Mouse (Mus musculus): ENCODE results near the gene Prrt1. TPM values are rescaled to one million over a fixed set of nuclear protein-coding genes. Genes with fewer than 3 reads are reported as not detected.

Prrt1 gene
- polyA plus RNA-seq, 1 experiment from 2014 or later: not detected

- 8% methylated on average over 19 of the region's 19 CpGs for WGBS
- no peaks in the 10 kb centered on the region for H3K9me3 ChIP-seq (ENCODE audit: control insufficient read depth, low read length)
- H3K4me2 ChIP-seq: peak overlapping the region; percentile 42
- H3K36me3 ChIP-seq (ENCODE audit: control insufficient read depth, insufficient read depth, low read length): no peaks in the 10 kb centered on the region
- H3K4me1 ChIP-seq (replicated peaks; ENCODE audit: control insufficient read depth, insufficient read depth, low read length): peaks cover 9% of the 10 kb centered on the region; the same call in 1 of the 2 replicates
- DNase-seq (ENCODE audit: low spot score) (no peak), ATAC-seq (replicated peaks; ENCODE audit: low FRiP score) (no peak)
- H3K27ac ChIP-seq (ENCODE audit: low read depth, low read length): no peak overlapping the region
- no peak overlapping the region for H3K4me3 ChIP-seq (ENCODE audit: low read depth, low read length)
- no peak overlapping the region for H3K9ac ChIP-seq (ENCODE audit: low read depth, low read length)
- H3K27me3 ChIP-seq (replicated peaks; ENCODE audit: control insufficient read depth, insufficient read depth, low read length): peaks cover 37% of the 10 kb centered on the region
Measured at GRCm38 (mm10) chr17:34661121-34661591, 31.8 kb downstream of the Prrt1 start.

GRCm38 (mm10) chr17:34662468-34662867, 33.1 kb downstream of the Prrt1 start:
- H3K36me3 ChIP-seq (ENCODE audit: control insufficient read depth, insufficient read depth, low read length): no peaks in the 10 kb centered on the region
- ATAC-seq (replicated peaks; ENCODE audit: low FRiP score) (no peak), DNase-seq (ENCODE audit: low spot score) (no peak)
- H3K27ac ChIP-seq (ENCODE audit: low read depth, low read length): no peak overlapping the region
- no peaks in the 10 kb centered on the region for H3K9me3 ChIP-seq (ENCODE audit: control insufficient read depth, low read length)
- peaks cover 37% of the 10 kb centered on the region for H3K27me3 ChIP-seq (replicated peaks; ENCODE audit: control insufficient read depth, insufficient read depth, low read length)
- 69% methylated on average over 1 of the region's 1 CpGs for WGBS
- no peak overlapping the region for H3K9ac ChIP-seq (ENCODE audit: low read depth, low read length)
- peaks cover 9% of the 10 kb centered on the region; the same call in 1 of the 2 replicates for H3K4me1 ChIP-seq (replicated peaks; ENCODE audit: control insufficient read depth, insufficient read depth, low read length)
- no peak overlapping the region for H3K4me3 ChIP-seq (ENCODE audit: low read depth, low read length)
- H3K4me2 ChIP-seq: no peak overlapping the region

- Histone ChIP-seq H3K9me3 (ENCODE audit: control insufficient read depth, low read length) (no peaks in the 10 kb centered on the region), H3K4me2 (no peak overlapping the region), H3K4me1 (replicated peaks; ENCODE audit: control insufficient read depth, insufficient read depth, low read length) (peaks cover 9% of the 10 kb centered on the region; the same call in 1 of the 2 replicates), H3K9ac (ENCODE audit: low read depth, low read length) (no peak overlapping the region), H3K36me3 (ENCODE audit: control insufficient read depth, insufficient read depth, low read length) (no peaks in the 10 kb centered on the region), H3K27ac (ENCODE audit: low read depth, low read length) (no peak overlapping the region), H3K4me3 (ENCODE audit: low read depth, low read length) (no peak overlapping the region), H3K27me3 (replicated peaks; ENCODE audit: control insufficient read depth, insufficient read depth, low read length) (peaks cover 37% of the 10 kb centered on the region)
- DNase-seq (ENCODE audit: low spot score) (no peak), ATAC-seq (replicated peaks; ENCODE audit: low FRiP score) (no peak)
- 77% methylated on average over 8 of the region's 8 CpGs for WGBS
Measured at GRCm38 (mm10) chr17:34662978-34663377, 33.6 kb downstream of the Prrt1 start.

- no peaks in the 10 kb centered on the region for H3K9me3 ChIP-seq (ENCODE audit: control insufficient read depth, low read length)
- peaks cover 9% of the 10 kb centered on the region; the same call in 1 of the 2 replicates for H3K4me1 ChIP-seq (replicated peaks; ENCODE audit: control insufficient read depth, insufficient read depth, low read length)
- H3K36me3 ChIP-seq (ENCODE audit: control insufficient read depth, insufficient read depth, low read length): no peaks in the 10 kb centered on the region
- 37% methylated on average over 1 of the region's 1 CpGs for WGBS
- no peak overlapping the region for H3K4me3 ChIP-seq (ENCODE audit: low read depth, low read length)
- DNase-seq (ENCODE audit: low spot score): no peak
- no peak overlapping the region for H3K27ac ChIP-seq (ENCODE audit: low read depth, low read length)
- no peak for ATAC-seq (replicated peaks; ENCODE audit: low FRiP score)
- H3K9ac ChIP-seq (ENCODE audit: low read depth, low read length): no peak overlapping the region
- H3K4me2 ChIP-seq: no peak overlapping the region
- peaks cover 37% of the 10 kb centered on the region for H3K27me3 ChIP-seq (replicated peaks; ENCODE audit: control insufficient read depth, insufficient read depth, low read length)
Measured at GRCm38 (mm10) chr17:34663558-34663957, 34.2 kb downstream of the Prrt1 start.

- WGBS: 67% methylated on average over 7 of the region's 7 CpGs
Measured at GRCm38 (mm10) chr17:34664472-34664871, 35.1 kb downstream of the Prrt1 start.

GRCm38 (mm10) chr17:34670235-34670634, 40.9 kb downstream of the Prrt1 start, which contains the start of gene Tnxb:
Tnxb (plus strand) TSS chr17:34670535.
- WGBS: 59% methylated on average over 7 of the region's 7 CpGs
- Histone ChIP-seq H3K9me3 (ENCODE audit: control insufficient read depth, low read length) (no peaks in the 10 kb centered on the region), H3K4me3 (ENCODE audit: low read depth, low read length) (peak within 1 kb of the TSS; percentile 32), H3K36me3 (ENCODE audit: control insufficient read depth, insufficient read depth, low read length) (no peaks in the 10 kb centered on the region), H3K9ac (ENCODE audit: low read depth, low read length) (no peak within 1 kb of the TSS), H3K4me1 (replicated peaks; ENCODE audit: control insufficient read depth, insufficient read depth, low read length) (no peaks in the 10 kb centered on the region; the same call in 1 of the 2 replicates), H3K27me3 (replicated peaks; ENCODE audit: control insufficient read depth, insufficient read depth, low read length) (peaks cover 54% of the 10 kb centered on the region), H3K27ac (ENCODE audit: low read depth, low read length) (no peak within 1 kb of the TSS), H3K4me2 (peak within 1 kb of the TSS; percentile 56)
- DNase-seq (ENCODE audit: low spot score) (no peak), ATAC-seq (replicated peaks; ENCODE audit: low FRiP score) (no peak)

More at GRCm38 (mm10) chr17:34664472-34664871, 35.1 kb downstream of the Prrt1 start:
- Histone ChIP-seq H3K4me2 (no peak overlapping the region), H3K27ac (ENCODE audit: low read depth, low read length) (no peak overlapping the region), H3K27me3 (replicated peaks; ENCODE audit: control insufficient read depth, insufficient read depth, low read length) (peaks cover 33% of the 10 kb centered on the region), H3K4me1 (replicated peaks; ENCODE audit: control insufficient read depth, insufficient read depth, low read length) (peaks cover 9% of the 10 kb centered on the region; the same call in 1 of the 2 replicates), H3K9ac (ENCODE audit: low read depth, low read length) (no peak overlapping the region), H3K4me3 (ENCODE audit: low read depth, low read length) (no peak overlapping the region), H3K36me3 (ENCODE audit: control insufficient read depth, insufficient read depth, low read length) (no peaks in the 10 kb centered on the region), H3K9me3 (ENCODE audit: control insufficient read depth, low read length) (no peaks in the 10 kb centered on the region)
- ATAC-seq (replicated peaks; ENCODE audit: low FRiP score) (no peak), DNase-seq (ENCODE audit: low spot score) (no peak)

- H3K27ac ChIP-seq (ENCODE audit: low read depth, low read length): no peak overlapping the region
- peak overlapping the region; percentile 32 for H3K4me3 ChIP-seq (ENCODE audit: low read depth, low read length)
- H3K9ac ChIP-seq (ENCODE audit: low read depth, low read length): no peak overlapping the region
- DNase-seq (ENCODE audit: low spot score) (no peak), ATAC-seq (replicated peaks; ENCODE audit: low FRiP score) (no peak)
- no peaks in the 10 kb centered on the region; the same call in 1 of the 2 replicates for H3K4me1 ChIP-seq (replicated peaks; ENCODE audit: control insufficient read depth, insufficient read depth, low read length)
- peaks cover 54% of the 10 kb centered on the region for H3K27me3 ChIP-seq (replicated peaks; ENCODE audit: control insufficient read depth, insufficient read depth, low read length)
- H3K4me2 ChIP-seq: peak overlapping the region; percentile 56
- 11% methylated on average over 93 of the region's 93 CpGs for WGBS
- no peaks in the 10 kb centered on the region for H3K36me3 ChIP-seq (ENCODE audit: control insufficient read depth, insufficient read depth, low read length)
- no peaks in the 10 kb centered on the region for H3K9me3 ChIP-seq (ENCODE audit: control insufficient read depth, low read length)
Measured at GRCm38 (mm10) chr17:34671151-34672066, 42.1 kb downstream of the Prrt1 start.

GRCm38 (mm10) chr17:34672246-34672792, 43.0 kb downstream of the Prrt1 start:
- peaks cover 60% of the 10 kb centered on the region for H3K27me3 ChIP-seq (replicated peaks; ENCODE audit: control insufficient read depth, insufficient read depth, low read length)
- H3K4me1 ChIP-seq (replicated peaks; ENCODE audit: control insufficient read depth, insufficient read depth, low read length): no peaks in the 10 kb centered on the region; the same call in 1 of the 2 replicates
- no peak overlapping the region for H3K27ac ChIP-seq (ENCODE audit: low read depth, low read length)
- ATAC-seq (replicated peaks; ENCODE audit: low FRiP score) (no peak), DNase-seq (ENCODE audit: low spot score) (no peak)
- no peaks in the 10 kb centered on the region for H3K36me3 ChIP-seq (ENCODE audit: control insufficient read depth, insufficient read depth, low read length)
- no peaks in the 10 kb centered on the region for H3K9me3 ChIP-seq (ENCODE audit: control insufficient read depth, low read length)
- H3K4me2 ChIP-seq: peak overlapping the region; percentile 56
- WGBS: 28% methylated on average over 49 of the region's 49 CpGs
- peak overlapping the region; percentile 32 for H3K4me3 ChIP-seq (ENCODE audit: low read depth, low read length)
- no peak overlapping the region for H3K9ac ChIP-seq (ENCODE audit: low read depth, low read length)

Measured in liver, embryonic 11.5 days (tissue).